Mouse (Mus musculus): ENCODE results near the gene Rce1. TPM values are rescaled to one million over a fixed set of nuclear protein-coding genes. Genes with fewer than 3 reads are reported as not detected.

Gene Rce1
- polyA plus RNA-seq, 1 experiment = 82.2 TPM

DNA sequence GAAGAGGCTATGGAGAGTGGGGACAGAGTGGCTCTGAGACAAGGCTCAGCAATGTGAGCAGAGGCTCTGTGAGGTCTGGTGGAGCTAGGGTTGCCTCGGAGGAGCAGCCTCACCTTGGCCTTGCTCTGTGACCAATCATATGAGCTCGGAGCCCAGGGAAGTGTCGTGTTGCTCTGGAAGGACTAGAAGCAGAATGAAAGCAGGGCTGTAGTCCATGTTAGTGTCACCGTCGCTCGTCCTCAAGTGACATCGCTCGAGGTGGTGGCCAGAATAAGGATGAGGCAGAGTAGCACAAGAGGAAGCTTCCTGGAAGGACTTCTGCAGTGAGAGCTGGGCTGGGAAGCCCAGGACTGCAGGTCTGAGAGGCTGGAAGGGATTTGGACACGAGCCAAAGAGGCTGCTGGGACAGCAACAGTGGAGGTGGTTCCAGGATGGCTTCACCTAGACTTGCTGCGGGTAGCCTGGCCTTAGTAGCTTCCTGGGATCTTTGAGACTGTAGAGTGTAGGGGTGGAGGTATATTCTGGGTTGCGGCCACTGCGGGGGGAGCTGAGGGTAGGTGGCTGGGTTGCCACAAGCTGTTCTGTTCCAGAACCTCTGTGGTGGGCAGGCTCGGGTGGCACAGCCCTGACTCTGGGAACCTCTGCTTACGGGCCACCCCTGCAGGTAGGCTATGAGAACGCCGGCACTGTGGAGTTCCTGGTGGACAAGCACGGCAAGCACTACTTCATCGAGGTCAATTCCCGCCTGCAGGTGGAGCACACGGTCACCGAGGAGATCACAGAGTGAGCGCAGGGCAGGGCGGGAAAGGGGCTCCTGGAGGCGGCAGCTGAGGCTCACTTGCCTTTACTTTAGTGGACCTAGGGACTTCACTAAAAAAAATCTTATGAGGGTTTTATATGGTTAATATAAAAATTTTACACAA is 21.4 kb downstream of the Rce1 start:
- peak; percentile 64 for DNase-seq
- WGBS = 38% methylated on average over 24 of the region's 24 CpGs
- Histone ChIP-seq H3K27me3 (replicated peaks; ENCODE audit: control insufficient read depth, insufficient read depth, low read length) (no peaks in the 10 kb centered on the region), H3K4me3 (ENCODE audit: insufficient read depth, low read depth, low read length) (no peak overlapping the region), H3K4me1 (ENCODE audit: control insufficient read depth, insufficient read depth, low read length) (peaks cover 10% of the 10 kb centered on the region; the same call in 1 of the 2 replicates), H3K27ac (ENCODE audit: insufficient read depth, low read depth, low read length) (no peak overlapping the region), H3K36me3 (ENCODE audit: control insufficient read depth, insufficient read depth, low read length) (no peaks in the 10 kb centered on the region)
- TF ChIP-seq POLR2A (IDR thresholded peaks at IDR 0.05; ENCODE audit: low read depth, low read length) = no peak
- peak; percentile 67 for TF ChIP-seq CTCF (conservative IDR thresholded peaks at IDR 0.05; ENCODE audit: insufficient read depth, insufficient read length, low read depth, low read length)

DNA sequence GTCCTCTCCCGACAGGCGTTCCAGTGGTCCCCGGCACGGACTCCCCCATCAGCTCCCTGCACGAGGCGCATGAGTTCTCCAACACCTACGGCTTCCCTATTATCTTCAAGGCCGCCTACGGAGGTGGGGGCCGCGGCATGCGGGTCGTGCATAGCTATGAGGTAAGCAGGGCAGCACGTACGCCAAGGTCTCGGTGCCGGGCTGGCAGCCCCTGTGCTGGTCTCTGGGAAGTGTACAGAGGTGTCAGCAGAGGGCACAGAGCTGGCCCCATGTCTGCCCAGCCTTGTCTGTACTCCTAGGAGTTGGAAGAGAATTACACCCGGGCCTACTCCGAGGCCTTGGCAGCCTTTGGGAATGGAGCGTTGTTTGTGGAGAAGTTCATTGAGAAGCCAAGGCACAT is 23.0 kb downstream of the Rce1 start:
- DNase-seq = no peak
- Histone ChIP-seq H3K36me3 (ENCODE audit: control insufficient read depth, insufficient read depth, low read length) (no peaks in the 10 kb centered on the region), H3K27me3 (replicated peaks; ENCODE audit: control insufficient read depth, insufficient read depth, low read length) (no peaks in the 10 kb centered on the region), H3K27ac (ENCODE audit: insufficient read depth, low read depth, low read length) (no peak overlapping the region), H3K4me1 (ENCODE audit: control insufficient read depth, insufficient read depth, low read length) (peaks cover 12% of the 10 kb centered on the region), H3K4me3 (ENCODE audit: insufficient read depth, low read depth, low read length) (no peak overlapping the region)
- TF ChIP-seq CTCF (conservative IDR thresholded peaks at IDR 0.05; ENCODE audit: insufficient read depth, insufficient read length, low read depth, low read length) = no peak
- TF ChIP-seq POLR2A (IDR thresholded peaks at IDR 0.05; ENCODE audit: low read depth, low read length) = no peak
- WGBS = 92% methylated on average over 20 of the region's 20 CpGs

DNA sequence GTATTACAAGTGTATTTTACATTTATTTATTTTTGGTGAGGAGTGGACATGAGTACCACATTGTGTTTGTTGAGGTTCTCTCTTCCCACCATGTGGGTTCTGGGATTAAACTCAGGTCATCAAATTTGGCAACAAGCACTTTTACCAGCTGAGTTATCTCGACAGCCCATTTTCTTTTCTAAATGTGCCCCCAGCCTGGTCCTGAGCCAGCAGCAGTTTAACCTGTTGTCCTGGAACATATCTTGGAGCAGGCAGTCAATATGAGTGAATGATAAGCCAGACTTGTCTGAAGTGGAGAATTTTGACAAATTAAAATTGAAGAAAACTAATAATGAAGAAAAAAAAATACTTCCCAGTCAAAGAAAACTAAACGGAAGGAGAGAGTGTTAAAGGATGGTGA is 29.4 kb downstream of the Rce1 start:
- peak; percentile 66 for DNase-seq
- H3K4me3 ChIP-seq (ENCODE audit: insufficient read depth, low read depth, low read length) = no peak overlapping the region

DNA sequence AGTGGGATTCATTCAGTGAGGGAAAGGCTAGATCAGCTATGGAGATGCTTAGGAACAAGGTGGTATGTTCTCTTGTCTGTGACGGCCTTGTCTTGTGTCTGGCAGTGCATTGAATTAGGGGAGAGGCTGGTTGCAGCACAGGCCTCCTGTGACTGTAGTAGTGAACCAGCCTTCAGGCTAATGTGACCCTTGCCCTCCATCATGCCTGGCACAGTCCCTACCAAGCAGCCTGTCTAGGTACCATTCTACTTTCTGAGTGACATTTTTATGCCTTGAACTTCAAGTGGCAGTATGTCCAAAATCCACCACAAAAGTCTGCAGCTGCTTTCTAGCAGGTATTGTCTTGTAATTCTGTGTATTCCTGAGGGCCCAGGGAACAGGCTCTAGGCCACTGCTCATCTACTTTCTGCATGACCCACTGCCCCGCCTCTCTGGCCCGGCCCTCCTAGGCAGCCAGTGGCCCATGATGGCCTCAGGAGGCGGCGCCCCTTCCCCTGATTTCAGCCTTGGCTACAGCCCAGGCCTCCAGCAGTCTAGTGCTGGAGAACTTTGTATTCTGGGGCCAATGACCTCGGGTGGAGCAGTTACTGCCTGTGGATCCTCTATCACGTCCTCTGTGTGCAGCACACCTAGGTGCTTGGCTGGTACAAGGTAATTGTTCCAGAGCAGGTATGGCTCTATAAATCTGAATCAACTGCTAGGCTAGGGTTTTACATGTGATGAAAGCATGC is 31.5 kb downstream of the Rce1 start:
- Histone ChIP-seq H3K36me3 (ENCODE audit: control insufficient read depth, insufficient read depth, low read length) (no peaks in the 10 kb centered on the region), H3K4me1 (ENCODE audit: control insufficient read depth, insufficient read depth, low read length) (peaks cover 19% of the 10 kb centered on the region), H3K27ac (ENCODE audit: insufficient read depth, low read depth, low read length) (peak overlapping the region; percentile 89), H3K27me3 (replicated peaks; ENCODE audit: control insufficient read depth, insufficient read depth, low read length) (no peaks in the 10 kb centered on the region), H3K4me3 (ENCODE audit: insufficient read depth, low read depth, low read length) (peak overlapping the region; percentile 32)
- TF ChIP-seq CTCF (conservative IDR thresholded peaks at IDR 0.05; ENCODE audit: insufficient read depth, insufficient read length, low read depth, low read length) (no peak), POLR2A (IDR thresholded peaks at IDR 0.05; ENCODE audit: low read depth, low read length) (no peak)
- WGBS = 39% methylated on average over 7 of the region's 7 CpGs
- peak; percentile 93 for DNase-seq

More for the DNA sequence above, 29.4 kb downstream of the Rce1 start:
- no peak for TF ChIP-seq POLR2A (IDR thresholded peaks at IDR 0.05; ENCODE audit: low read depth, low read length)
- WGBS = 51% methylated on average over 2 of the region's 2 CpGs
- peaks cover 24% of the 10 kb centered on the region for H3K4me1 ChIP-seq (ENCODE audit: control insufficient read depth, insufficient read depth, low read length)
- H3K27me3 ChIP-seq (replicated peaks; ENCODE audit: control insufficient read depth, insufficient read depth, low read length) = no peaks in the 10 kb centered on the region
- peak overlapping the region; percentile 69; the same call in 1 of the 2 replicates for H3K27ac ChIP-seq (ENCODE audit: insufficient read depth, low read depth, low read length)
- H3K36me3 ChIP-seq (ENCODE audit: control insufficient read depth, insufficient read depth, low read length) = no peaks in the 10 kb centered on the region

DNA sequence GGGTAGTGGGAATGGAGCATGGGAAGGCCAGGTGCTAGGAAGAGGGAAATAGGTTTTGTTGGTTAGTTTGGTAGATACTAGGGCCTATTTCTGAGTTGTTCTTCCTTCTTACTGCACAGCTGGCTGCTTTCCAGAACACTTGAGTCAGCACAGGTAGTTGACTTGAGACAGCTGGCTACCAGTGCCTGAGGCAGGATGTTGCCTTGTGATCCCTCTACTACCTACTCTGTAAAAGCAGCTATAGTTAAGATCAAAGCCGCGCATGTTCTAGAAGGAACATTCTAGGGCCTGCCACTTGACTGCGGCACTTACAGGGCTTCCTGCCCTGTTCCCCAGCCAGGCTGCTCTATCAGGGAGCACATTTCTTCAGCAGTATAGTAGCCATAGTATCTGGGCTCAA is 35.4 kb downstream of the Rce1 start:
- peak; percentile 60 for DNase-seq
- H3K27me3 ChIP-seq (replicated peaks; ENCODE audit: control insufficient read depth, insufficient read depth, low read length) = no peaks in the 10 kb centered on the region
- no peak for TF ChIP-seq POLR2A (IDR thresholded peaks at IDR 0.05; ENCODE audit: low read depth, low read length)
- TF ChIP-seq CTCF (conservative IDR thresholded peaks at IDR 0.05; ENCODE audit: insufficient read depth, insufficient read length, low read depth, low read length) = no peak
- H3K27ac ChIP-seq (ENCODE audit: insufficient read depth, low read depth, low read length) = no peak overlapping the region
- WGBS = 63% methylated on average over 3 of the region's 3 CpGs
- peaks cover 14% of the 10 kb centered on the region for H3K4me1 ChIP-seq (ENCODE audit: control insufficient read depth, insufficient read depth, low read length)
- no peaks in the 10 kb centered on the region for H3K36me3 ChIP-seq (ENCODE audit: control insufficient read depth, insufficient read depth, low read length)
- no peak overlapping the region for H3K4me3 ChIP-seq (ENCODE audit: insufficient read depth, low read depth, low read length)

DNA sequence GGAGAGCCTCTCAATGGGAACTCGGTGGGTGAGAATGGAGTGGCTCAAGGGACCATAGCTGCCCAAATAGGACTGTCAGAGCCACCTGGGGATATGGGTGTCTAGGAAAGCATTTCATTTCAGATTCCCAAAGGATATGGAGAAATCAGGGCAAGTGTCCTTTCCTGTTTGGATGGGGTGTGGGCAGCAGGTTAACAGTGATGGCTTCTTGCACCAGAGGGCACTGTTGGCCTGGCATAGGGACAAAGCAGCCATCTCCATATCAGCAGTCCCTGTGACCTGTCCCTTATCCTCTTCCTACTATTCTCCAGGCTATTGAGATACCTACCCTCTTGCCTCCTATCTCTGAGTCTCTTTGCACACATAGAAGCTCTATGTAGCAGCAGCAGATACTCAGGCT is 36.4 kb downstream of the Rce1 start:
- TF ChIP-seq CTCF (conservative IDR thresholded peaks at IDR 0.05; ENCODE audit: insufficient read depth, insufficient read length, low read depth, low read length) (peak; percentile 76), POLR2A (IDR thresholded peaks at IDR 0.05; ENCODE audit: low read depth, low read length) (no peak)
- no peaks in the 10 kb centered on the region for H3K36me3 ChIP-seq (ENCODE audit: control insufficient read depth, insufficient read depth, low read length)
- WGBS = 73% methylated on average over 1 of the region's 1 CpGs
- no peak overlapping the region for H3K27ac ChIP-seq (ENCODE audit: insufficient read depth, low read depth, low read length)
- H3K4me3 ChIP-seq (ENCODE audit: insufficient read depth, low read depth, low read length) = no peak overlapping the region
- peaks cover 14% of the 10 kb centered on the region for H3K4me1 ChIP-seq (ENCODE audit: control insufficient read depth, insufficient read depth, low read length)
- DNase-seq = no peak
- no peaks in the 10 kb centered on the region for H3K27me3 ChIP-seq (replicated peaks; ENCODE audit: control insufficient read depth, insufficient read depth, low read length)

DNA sequence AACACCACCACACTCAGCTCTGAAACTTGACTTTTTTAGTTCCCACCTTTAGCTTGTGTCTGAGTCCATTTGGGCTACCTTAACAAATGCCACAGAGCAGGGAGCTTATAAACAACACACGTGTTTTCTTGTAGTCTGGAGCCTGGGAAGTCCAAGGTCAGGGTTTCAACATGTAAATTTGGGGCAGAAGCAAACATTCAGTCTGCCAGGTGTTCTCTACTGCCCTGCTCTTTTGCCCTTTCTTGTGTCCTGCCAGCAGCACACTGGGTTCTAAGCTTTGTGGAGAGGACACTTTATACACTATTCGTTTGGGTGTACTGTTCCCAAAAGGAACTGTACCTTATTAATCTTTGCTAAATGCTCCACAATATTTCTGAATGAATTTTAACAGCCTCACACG is 37.0 kb downstream of the Rce1 start:
- H3K4me1 ChIP-seq (ENCODE audit: control insufficient read depth, insufficient read depth, low read length) = peaks cover 11% of the 10 kb centered on the region
- TF ChIP-seq CTCF (conservative IDR thresholded peaks at IDR 0.05; ENCODE audit: insufficient read depth, insufficient read length, low read depth, low read length) = no peak
- TF ChIP-seq POLR2A (IDR thresholded peaks at IDR 0.05; ENCODE audit: low read depth, low read length) = no peak
- H3K4me3 ChIP-seq (ENCODE audit: insufficient read depth, low read depth, low read length) = no peak overlapping the region
- 49% methylated on average over 3 of the region's 3 CpGs for WGBS
- no peaks in the 10 kb centered on the region for H3K36me3 ChIP-seq (ENCODE audit: control insufficient read depth, insufficient read depth, low read length)
- H3K27ac ChIP-seq (ENCODE audit: insufficient read depth, low read depth, low read length) = peak overlapping the region; percentile 58; the same call in 1 of the 2 replicates
- peak; percentile 57 for DNase-seq
- H3K27me3 ChIP-seq (replicated peaks; ENCODE audit: control insufficient read depth, insufficient read depth, low read length) = no peaks in the 10 kb centered on the region
